Mouse (Mus musculus) granulocyte monocyte progenitor cell, adult 5-6 weeks (primary cell): ENCODE measurements around the gene Rngtt. TPM values are rescaled to one million over a fixed set of nuclear protein-coding genes. Genes with fewer than 3 reads are reported as not detected.

Experiments used
- total RNA-seq, 2 experiments: library from RNA; stranded (forward) in 1 of 2; stranded (reverse) in 1 of 2; fragments of 200-712, 200-1000 nt in 1 of 2; fragments of >200 nt in 1 of 2; fragmentation: Nextera tagmentation in 1 of 2; gene quantifications; 2 replicates each; pipeline ENCODE4 v1.2.3; 2014 to 2017

Gene Rngtt
- total RNA-seq, 2 experiments from 2014 or later = 41.5 to 45.8 TPM

Other genes starting within 250 kb of the Rngtt start
- not detected in 2 replicates for gene Gabrr2, start 247.3 kb upstream of the Rngtt start, total RNA-seq (2014; fragmentation: Nextera tagmentation)
- gene Gabrr2, start 247.3 kb upstream of the Rngtt start, total RNA-seq (2017) = not detected in 2 replicates
- not detected in 2 replicates for gene Gabrr1, start 177.8 kb upstream of the Rngtt start, total RNA-seq (2014; fragmentation: Nextera tagmentation)
- gene Gabrr1, start 177.8 kb upstream of the Rngtt start, total RNA-seq (2017) = not detected in 2 replicates
- not detected in 2 replicates for gene Pm20d2, start 120.6 kb upstream of the Rngtt start, total RNA-seq (2014; fragmentation: Nextera tagmentation)
- gene Pm20d2, start 120.6 kb upstream of the Rngtt start, total RNA-seq (2017) = 0.62 TPM in 1 of 2 replicates, not detected in the other
- not detected in 2 replicates for gene Srsf12, start 101.3 kb upstream of the Rngtt start, total RNA-seq (2014; fragmentation: Nextera tagmentation)
- not detected in 2 replicates for gene Srsf12, start 101.3 kb upstream of the Rngtt start, total RNA-seq (2017)
- 48.2 and 55.2 TPM in 2 replicates for gene Pnrc1, start 20.1 kb upstream of the Rngtt start, total RNA-seq (2014; fragmentation: Nextera tagmentation)
- 66.8 and 116 TPM in 2 replicates for gene Pnrc1, start 20.1 kb upstream of the Rngtt start, total RNA-seq (2017)